Mouse (Mus musculus): ENCODE measurements around the gene Nfrkb.

Nfrkb gene

DNA sequence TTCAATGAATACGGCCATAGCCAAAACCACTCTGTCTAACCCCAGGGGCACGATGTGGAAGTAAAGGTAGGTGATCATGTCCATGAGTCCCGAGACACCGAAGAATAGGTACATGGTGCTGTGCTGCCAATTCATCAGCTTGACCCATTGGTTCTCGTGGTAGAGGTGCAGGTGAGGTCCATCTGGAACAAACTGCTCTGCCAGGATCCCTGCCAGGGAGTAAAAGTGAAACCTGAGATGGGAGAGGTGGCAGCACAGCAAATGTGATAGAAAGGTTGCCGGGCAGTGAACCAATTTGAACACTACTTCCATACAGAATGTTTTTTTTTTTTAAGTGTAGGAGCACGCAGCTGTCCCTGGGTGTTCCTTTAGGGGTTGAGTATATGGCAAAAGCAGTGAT is 43.0 kb downstream of the Nfrkb start:
- DNase-seq (ENCODE audit: low spot score) = no peak

- no peak for DNase-seq (ENCODE audit: low spot score)
Observed at GRCm38 (mm10) chr9:31430011-31430410, 44.0 kb downstream of the Nfrkb start.

DNA sequence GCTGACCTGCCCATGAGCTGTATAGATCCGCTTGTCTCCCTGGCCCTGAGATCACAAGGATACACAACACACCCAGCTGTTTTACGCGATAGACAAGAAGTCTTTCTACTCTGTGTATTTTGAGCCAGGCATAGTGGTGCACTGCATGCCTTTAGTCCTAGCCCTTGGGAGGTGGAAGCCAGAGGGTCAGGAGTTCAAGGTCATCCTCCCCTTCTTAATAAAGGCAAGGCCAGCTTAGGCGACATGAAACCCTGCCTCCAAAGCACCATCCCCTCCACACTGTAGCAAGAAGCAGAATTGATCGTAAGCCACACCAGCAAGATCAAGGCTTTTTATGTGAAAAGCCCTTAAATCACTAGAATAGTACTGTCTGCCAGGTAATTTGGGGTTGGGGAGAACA is 45.8 kb downstream of the Nfrkb start:
- DNase-seq (ENCODE audit: low spot score) = no peak

- DNase-seq (ENCODE audit: low spot score) = peak; percentile 23
Observed at GRCm38 (mm10) chr9:31432336-31432975, 46.5 kb downstream of the Nfrkb start.

GRCm38 (mm10) chr9:31433431-31433830 is 47.4 kb downstream of the Nfrkb start:
- no peak for DNase-seq (ENCODE audit: low spot score)

DNA sequence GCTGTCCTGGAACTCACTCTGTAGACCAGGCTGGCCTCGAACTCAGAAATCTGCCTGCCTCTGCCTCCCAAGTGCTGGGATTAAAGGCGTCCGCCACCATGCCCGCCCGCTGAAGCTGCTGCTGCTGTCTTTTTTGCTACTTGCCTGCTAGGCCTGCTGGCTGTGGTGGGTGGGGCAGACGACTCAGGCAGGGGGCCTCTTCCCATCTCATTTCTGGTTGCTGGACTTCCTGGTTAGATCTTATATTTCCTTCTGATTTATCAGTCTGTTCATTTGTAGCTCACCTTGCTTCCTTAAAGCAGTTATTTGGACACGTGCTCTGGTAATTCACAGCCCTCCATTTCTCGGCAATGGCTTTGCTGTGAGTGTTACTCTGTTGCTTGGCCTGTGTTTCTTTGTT is 49.4 kb downstream of the Nfrkb start:
- DNase-seq (ENCODE audit: low spot score) = no peak

- no peak for DNase-seq (ENCODE audit: low spot score)
Observed at GRCm38 (mm10) chr9:31437861-31438260, 51.9 kb downstream of the Nfrkb start.

- DNase-seq (ENCODE audit: low spot score) = no peak
Observed at GRCm38 (mm10) chr9:31438834-31439233, 52.8 kb downstream of the Nfrkb start.

GRCm38 (mm10) chr9:31439341-31439740 is 53.3 kb downstream of the Nfrkb start:
- DNase-seq (ENCODE audit: low spot score) = no peak

DNA sequence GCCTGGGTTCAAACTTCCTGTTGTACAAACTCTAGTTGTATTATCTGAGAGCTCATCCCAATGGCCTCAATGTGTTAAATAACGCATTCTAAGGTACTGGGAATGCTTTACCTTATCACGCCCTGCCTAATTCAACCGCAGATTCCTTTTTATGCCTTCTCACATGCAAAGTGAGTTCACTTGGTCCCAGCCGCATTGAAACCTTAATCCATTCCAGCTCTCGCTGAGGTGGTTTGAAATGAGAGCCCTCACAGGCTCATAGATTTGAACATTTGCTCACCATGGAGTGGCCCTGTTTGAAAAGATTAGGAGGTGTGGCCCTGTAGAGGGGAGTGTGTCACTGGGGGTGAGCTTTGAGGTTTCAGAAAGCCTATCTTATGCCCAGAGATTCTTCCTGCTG is 54.4 kb downstream of the Nfrkb start:
- no peak for DNase-seq (ENCODE audit: low spot score)

DNA sequence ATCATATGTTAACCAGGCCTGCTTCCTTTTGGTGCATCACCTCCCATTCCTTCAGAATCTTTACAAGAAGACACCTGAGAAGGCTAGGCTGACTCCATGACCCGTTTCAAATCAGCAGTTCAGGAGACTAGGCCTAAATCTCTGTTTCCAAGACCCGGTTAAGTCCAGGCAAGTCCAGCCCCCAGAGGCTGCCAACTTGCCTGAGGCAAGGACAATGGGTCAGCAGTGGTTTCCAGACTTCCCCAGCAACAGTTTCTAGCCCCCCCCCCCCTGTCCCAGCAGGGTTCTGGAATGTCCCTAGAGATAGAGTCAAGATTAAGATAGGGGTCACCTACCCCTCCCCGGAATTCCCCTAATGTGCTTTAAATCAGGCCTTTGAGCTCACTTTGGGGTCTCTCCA is 55.5 kb downstream of the Nfrkb start:
- no peak for DNase-seq (ENCODE audit: low spot score)

DNA sequence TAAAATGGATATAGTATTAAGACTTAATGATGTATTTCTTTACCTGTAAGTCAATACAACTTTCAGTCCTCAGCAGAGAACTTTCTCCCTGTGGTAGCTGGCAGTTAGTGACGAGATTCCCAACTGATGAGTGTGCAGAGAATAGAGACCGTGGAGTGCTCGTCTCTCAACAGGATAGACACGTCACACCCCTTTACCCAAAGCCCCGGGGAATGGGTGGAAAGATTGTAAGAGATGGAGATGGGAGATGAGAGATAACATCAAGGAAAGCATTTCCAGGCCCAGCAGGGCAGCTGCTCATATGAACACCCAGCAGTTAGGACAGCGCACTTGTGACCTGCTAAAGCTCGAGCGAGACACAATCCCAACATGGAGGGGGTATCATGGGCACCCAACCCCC is 58.2 kb downstream of the Nfrkb start:
- DNase-seq (ENCODE audit: low spot score) = no peak

DNA sequence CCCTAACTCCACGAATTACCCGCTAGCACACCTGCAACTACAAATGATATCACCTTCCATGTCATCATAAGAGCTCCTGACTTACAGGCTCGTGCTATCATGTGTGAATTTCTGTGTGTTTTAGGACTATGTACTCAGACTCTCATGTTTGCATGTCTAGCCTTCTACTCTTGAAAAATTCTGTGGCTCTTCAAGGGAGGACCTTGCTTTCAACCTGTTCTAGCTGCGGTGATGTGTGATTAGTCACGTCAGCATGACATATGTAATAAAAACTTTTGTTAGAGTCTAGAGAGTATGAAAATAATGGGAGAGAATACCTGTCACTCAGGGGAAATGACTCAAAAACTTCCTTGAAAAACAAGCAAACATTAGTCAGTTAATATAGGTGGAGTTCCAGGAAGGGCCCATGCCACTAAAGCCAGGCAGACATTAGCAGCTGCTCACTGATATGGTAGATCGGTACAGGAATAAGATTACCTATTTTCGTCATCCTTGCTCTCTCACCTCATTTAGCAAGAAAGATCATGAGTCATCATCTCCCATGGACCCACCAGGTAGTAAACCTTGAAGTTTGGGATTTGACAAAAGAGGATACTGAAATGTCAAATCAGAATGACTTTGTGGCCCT is 63.3 kb downstream of the Nfrkb start:
- no peak for DNase-seq (ENCODE audit: low spot score)

- DNase-seq (ENCODE audit: low spot score) = no peak
Observed at GRCm38 (mm10) chr9:31452166-31452565, 66.2 kb downstream of the Nfrkb start.

GRCm38 (mm10) chr9:31454356-31454755 is 68.4 kb downstream of the Nfrkb start:
- DNase-seq (ENCODE audit: low spot score) = no peak

DNA sequence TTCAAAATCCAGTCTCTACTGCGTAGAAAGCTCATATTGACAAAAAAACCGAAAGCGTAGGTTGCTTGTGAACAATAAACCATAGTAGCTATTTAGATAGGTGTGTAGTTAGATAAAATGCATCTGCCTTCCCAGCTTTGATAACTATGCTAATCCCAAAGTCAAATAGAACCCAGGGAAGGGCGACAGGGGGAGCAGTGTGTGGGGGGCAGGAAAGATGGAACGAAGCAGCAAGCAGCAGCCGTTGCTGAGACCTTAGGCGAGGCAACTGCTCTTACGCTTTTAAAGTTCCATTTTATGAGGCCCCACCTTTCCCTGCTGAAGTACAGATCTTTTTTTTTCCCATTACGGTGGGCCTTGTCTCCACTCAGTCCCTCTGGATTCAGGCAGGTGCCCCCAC is 77.2 kb downstream of the Nfrkb start:
- DNase-seq (ENCODE audit: low spot score) = no peak

DNA sequence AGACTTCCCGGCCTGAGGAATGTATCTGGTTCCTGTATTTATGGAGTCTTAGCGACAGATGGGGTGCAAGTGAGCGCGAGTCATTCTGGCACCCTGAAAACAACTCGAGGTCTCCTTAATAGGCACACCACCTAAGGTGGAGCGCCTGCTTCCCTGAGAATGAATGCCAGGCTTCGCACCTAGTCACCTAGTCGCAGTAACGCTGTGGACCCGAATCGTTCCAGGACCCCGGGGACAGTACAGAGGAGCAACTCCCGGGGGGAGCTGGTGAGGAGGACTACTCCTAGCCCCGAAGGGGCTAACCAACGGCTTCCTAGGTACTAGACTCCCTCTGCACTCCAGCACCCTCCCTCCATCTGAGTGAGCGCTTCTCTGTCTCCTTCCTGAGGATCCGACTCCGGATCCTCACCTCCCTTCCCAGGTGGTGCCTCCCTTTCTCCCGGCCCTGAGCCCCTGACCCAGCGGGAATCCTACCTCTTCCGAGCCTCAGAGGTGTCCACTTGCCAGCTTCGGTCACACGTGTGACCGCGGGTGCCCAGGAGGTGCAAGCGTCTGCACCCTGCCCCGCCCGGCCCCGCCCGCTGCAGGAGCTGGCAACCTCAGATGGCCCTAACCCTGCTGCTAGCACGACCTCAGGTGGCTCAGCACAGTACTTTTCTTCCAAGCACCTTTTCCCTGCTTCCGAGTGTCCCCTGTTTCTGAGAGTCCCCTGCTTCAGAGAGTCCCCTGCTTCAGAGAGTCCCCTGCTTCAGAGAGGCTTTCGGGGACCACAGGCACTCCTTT is 77.9 kb downstream of the Nfrkb start, which contains the start of gene Tmem45b:
Tmem45b (minus strand) TSS at position 771 of the 783 bp plus-strand sequence.
- DNase-seq (ENCODE audit: low spot score) = peak; percentile 19
